Mouse (Mus musculus): ENCODE measurements around the gene Zbtb8a.

DNA sequence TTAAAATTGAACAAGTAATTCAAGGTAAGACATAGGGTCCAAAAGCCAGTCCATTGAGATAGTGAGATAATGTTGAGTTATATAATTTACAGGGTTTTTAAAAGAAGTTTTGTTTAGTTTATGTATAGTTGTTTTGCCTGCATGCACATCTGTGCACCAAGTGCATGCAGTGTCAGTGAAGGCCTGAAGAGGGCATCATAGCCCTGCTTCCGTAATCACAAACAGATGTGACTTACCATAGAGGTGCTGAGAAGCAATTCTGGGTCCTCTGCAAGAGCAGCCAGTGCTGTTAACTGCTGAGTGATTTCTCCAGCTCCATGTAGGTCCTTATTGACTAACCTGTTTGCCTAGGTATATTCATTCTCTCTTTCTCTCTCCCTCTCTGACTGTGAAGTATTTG is 36.0 kb downstream of the Zbtb8a start:
- TF ChIP-seq GATA1 (IDR thresholded peaks at IDR 0.05; ENCODE audit: borderline replicate concordance, low read length), result no peak
- TF ChIP-seq FLI1 (IDR thresholded peaks at IDR 0.05; ENCODE audit: low read length), result no peak
